Mouse (Mus musculus) cerebellum, postnatal 25 days (tissue): ENCODE data around the gene Nlrc5.
A peak's percentile ranks its signal among the peaks of the same experiment; 100 is the strongest.

Experiments
- DNase-seq, 2 experiments: peaks; one replicate each; pipeline ENCODE4 v3.0.0; 2021; ENCODE audit warnings: mixed read lengths in 2 of 2

Nlrc5 gene

DNA sequence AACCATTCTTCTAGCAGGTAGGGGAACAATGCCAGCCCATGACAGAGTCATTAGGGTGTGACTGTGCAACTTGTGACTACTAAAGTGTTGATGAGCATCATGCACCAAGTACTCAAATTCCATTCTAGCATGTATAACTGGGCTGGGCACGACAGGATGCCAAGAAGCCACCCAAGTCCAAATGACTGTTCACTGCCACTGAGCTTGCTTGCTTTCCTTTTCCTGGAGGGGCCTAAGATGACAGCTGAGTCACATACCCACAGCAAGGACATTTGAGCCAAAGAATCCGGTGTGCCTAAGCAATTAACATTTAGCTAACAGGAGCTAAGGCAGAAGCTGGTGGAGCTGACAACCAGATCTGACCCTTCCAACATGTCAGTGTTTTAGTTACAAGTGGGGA is 137.7 kb downstream of the Nlrc5 start:
- no peak for DNase-seq

DNA sequence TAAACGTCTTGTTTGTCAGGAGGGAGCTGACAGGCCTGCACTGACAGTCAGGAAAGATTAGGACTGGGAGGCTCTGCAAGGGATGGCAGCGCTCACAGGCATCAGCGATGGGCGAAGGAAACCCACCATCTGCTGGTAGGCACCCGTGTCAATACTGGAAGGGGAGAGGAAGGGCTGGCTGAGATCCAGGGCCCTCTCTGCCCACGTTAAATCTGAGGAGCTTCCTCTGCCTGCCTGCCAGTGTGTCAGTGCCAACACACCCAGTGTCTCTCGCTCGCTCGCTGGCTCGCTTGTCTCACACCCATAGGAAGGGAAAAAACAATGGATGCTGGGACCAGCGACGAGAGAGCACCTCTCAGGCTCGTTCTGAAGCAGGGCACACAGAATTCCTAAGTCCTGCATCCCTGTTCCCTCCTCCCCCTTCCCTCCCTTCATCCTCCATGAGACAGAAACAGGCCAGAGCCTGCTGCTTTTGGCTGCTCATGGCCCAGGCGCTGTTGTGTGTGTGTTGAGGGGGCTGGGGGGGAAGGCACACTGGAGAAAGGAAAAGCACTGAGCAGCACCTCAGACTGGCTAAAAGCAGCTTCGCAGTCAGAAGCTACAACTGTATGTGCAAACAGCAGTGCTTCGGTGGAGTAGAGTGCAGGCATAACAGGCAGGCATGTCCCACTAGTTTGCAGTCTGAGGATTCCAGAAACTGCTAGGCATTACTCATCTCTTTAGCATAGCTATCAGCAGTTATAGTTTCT is 140.2 kb downstream of the Nlrc5 start:
- peak; percentile 78 to 82 for DNase-seq

DNA sequence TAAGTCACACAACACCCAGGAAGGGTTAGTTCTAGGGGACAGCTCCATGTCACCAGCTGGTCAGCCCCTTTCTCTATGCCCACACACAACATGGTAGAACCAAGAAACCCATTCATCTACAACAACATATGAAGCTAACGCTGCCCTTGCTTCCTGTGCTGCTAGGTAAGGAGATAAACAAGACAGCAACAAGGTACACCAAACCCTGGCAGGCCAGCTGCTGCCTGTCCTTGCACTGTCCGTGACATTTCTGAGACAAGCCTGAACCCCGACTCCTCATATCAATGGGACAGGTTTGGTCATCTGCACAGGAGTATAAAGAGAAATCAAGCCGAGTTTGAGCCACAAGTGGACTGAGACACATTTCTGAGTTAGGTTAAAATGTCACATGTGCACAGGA is 141.0 kb downstream of the Nlrc5 start:
- no peak for DNase-seq
